Mouse (Mus musculus) layer of hippocampus, adult 2 months (tissue): ENCODE results near the gene Igf2. TPM values are rescaled to one million over a fixed set of nuclear protein-coding genes. Genes with fewer than 3 reads are reported as not detected.

Experiments
- DNase-seq, 2 experiments: peaks; one replicate each; pipeline ENCODE4 v3.0.0; 2022; ENCODE audit warnings: low spot score in 2 of 2
- H3K27ac ChIP-seq: fragments of 200-600 bp; 2 replicates; pipeline ENCODE4 v1.8.1; 2022
- H3K4me3 ChIP-seq: fragments of 200-600 bp; 2 replicates; pipeline ENCODE4 v1.8.1; 2022; ENCODE audit warnings: mild to moderate bottlenecking
- CTCF ChIP-seq: fragments of 200-600 bp; conservative IDR thresholded peaks from 2 replicates; pipeline ENCODE4 v1.8.1; 2022; ENCODE audit warnings: antibody characterized with exemption, mild to moderate bottlenecking, moderate library complexity
- total RNA-seq, 2 experiments: library from RNA; stranded (reverse); gene quantifications; 2 replicates each; pipeline ENCODE4 v1.2.3; 2021

Gene Igf2
- total RNA-seq, 2 experiments from 2014 or later: 45.8 to 68.2 TPM

DNA sequence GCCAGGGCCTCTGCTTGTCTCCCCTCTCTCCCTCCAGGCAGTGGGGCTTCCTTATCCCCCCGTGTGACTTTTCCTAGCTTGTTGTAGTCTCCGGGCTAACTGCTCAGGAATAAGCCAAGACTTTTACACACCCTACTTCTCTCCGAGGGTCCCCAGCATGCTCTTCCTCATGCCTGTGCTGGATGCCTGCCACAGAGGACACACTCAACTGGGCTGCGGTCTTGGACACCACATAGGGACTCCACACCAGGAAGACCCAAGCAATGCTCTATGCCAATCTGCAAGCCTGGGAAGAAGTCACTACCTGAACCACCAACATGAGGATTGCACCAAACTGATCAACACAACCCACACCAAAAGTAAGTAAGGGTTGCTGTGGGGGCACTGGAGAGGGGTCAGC is 507 bp downstream of the Igf2 start:
- no peak overlapping the region for H3K27ac ChIP-seq
- DNase-seq: no peak
- no peak overlapping the region for H3K4me3 ChIP-seq
- no peak for TF ChIP-seq CTCF

DNA sequence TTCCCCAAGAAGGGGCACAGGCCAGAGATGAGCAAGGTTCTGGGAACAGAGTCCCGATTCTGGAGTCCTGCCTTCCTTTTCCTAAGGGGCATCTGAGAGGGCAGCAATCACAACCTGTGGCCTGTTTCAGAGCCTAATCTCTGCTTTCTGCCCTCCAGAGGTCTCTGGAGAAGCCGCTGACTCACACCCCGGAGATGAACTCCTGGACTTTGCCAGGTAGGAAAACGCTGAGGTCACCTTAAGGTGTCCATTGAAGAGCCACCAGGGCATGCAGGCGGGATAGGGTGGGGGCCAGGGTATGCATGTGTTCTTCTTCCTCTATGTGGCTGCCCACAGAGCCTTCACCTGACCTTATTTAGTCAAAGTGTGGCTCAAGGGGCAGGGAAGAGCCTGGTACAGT is 1.3 kb downstream of the Igf2 start:
- H3K4me3 ChIP-seq: no peak overlapping the region
- TF ChIP-seq CTCF: no peak
- H3K27ac ChIP-seq: no peak overlapping the region
- no peak for DNase-seq

DNA sequence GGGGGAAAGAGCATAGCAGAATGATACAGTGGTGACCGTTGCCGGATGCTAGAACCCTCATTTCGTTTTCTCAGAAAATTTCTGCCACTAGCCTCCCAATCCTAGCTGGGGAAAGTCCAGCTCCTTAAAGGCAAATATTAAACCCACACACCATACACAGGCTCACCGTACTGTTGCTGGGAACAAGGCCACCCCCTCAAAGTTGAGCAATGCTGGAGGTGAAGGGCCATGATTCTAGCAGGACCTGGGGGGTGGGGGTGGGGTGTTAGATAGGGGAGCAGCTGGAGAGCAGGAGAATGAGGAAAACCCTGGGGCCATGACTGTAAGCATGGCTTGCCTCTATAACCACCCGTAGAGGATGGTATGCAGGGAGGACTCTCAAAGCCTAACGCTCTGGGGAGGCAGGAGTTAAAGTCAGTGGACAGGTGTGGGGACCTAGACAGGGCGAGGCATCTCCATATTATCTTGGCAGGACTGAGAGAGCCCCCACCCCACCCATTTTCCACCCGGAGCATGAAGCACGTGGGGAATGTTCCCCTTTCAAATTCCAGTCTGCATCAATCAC is 2.1 kb downstream of the Igf2 start:
- H3K4me3 ChIP-seq: no peak overlapping the region
- H3K27ac ChIP-seq: no peak overlapping the region
- no peak for DNase-seq
- TF ChIP-seq CTCF: no peak

DNA sequence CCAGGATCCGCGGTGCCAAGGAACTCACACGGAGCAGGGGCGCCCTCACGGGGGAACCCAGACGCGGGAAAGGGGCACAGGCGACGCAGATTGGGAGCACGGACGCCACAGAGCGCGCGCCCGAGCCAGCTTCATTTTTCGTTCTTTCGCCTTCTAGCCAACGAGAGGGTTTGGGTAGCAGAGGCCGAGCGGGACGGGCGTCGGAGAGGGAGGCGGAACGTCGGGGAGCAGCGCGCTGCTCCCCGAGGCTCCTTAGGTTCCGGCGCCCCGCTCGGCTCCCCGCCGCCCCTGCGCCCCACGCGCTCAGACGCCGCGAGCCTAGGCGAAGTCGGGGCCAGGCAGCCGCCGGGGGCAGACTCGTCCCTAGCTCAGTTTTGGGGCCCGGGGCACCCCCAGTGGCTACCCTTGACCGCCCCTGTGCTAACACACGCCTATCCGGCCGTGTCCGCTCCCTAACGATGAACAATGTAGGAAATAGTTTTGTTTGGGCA is 2.6 kb downstream of the Igf2 start:
- Histone ChIP-seq H3K27ac (no peak overlapping the region), H3K4me3 (no peak overlapping the region)
- TF ChIP-seq CTCF: no peak
- no peak for DNase-seq

DNA sequence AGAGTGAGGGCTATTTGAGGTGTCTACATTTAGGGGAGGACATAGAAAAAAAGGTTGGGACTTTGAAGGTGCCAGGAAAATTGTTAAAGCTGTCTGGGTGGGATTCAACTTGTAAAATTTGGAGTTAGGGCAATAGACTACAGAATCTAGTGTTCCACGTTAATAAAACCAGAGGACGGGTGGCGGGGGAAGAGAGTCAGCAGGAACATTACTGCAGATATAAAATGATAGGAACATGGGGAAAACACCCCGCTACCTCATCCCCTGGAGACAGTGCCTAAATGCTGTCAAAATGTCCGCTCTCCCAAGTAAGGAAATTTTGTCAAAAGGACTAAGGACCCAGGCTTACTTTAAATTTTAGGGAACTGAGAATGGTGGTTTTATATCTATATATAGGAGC is 3.5 kb downstream of the Igf2 start:
- H3K27ac ChIP-seq: no peak overlapping the region
- no peak overlapping the region for H3K4me3 ChIP-seq
- no peak for TF ChIP-seq CTCF
- DNase-seq: no peak

DNA sequence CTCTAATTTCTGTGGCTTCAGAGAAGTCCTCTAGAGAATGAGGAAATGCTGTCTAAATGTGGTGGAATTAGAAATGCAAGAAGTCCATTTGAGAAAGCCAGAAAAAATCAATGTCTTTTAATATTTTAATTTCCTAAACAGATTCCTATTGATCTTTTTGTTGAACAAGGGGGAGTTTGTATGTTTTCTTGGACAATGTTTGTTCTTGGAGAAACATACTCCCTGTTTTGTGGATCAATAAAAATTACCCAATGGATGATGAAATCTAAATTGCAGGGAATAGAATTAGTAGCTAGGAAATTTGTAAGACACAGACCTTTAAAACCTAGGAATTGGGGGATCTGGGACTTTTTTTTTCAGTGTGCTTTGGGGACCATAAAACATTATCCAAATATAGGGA is 4.8 kb downstream of the Igf2 start:
- no peak for DNase-seq
- no peak for TF ChIP-seq CTCF
- H3K4me3 ChIP-seq: no peak overlapping the region
- H3K27ac ChIP-seq: no peak overlapping the region

DNA sequence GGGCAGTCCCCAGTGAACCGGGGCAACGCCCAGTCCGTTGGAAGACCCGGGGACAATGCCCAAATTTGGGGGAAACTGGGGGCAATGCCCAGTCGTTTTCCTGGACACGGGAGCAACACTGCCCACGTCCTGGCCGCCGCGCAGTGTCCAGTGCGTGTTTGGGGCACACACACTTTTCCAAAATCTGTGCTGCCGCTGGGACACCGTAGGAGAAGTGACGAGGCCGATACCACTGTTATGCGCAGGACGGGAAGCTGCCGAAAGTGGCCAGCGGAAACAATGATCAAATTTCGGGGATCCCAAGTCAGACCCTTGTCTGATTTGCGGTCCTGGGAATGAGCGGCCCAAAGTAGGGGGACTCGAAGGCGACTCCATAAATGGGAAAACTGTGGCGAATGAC is 5.6 kb downstream of the Igf2 start:
- no peak for DNase-seq
- Histone ChIP-seq H3K27ac (no peak overlapping the region), H3K4me3 (no peak overlapping the region)
- TF ChIP-seq CTCF: no peak

DNA sequence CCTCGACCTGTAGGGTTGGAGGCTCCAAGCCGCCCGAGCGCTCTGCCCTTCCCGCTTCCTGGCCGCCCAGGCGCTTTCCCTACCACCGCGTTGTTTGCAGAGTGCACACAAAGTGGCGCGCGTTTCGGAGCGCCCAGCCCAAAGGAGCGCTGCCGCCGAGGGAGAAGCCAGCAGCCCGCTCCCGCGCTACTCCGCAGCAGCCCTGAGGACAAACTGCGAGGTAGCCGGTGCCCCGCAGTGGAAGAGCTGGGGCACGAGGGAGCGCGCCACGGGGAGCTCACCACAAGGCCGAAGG is 6.0 kb downstream of the Igf2 start:
- no peak overlapping the region for H3K4me3 ChIP-seq

DNA sequence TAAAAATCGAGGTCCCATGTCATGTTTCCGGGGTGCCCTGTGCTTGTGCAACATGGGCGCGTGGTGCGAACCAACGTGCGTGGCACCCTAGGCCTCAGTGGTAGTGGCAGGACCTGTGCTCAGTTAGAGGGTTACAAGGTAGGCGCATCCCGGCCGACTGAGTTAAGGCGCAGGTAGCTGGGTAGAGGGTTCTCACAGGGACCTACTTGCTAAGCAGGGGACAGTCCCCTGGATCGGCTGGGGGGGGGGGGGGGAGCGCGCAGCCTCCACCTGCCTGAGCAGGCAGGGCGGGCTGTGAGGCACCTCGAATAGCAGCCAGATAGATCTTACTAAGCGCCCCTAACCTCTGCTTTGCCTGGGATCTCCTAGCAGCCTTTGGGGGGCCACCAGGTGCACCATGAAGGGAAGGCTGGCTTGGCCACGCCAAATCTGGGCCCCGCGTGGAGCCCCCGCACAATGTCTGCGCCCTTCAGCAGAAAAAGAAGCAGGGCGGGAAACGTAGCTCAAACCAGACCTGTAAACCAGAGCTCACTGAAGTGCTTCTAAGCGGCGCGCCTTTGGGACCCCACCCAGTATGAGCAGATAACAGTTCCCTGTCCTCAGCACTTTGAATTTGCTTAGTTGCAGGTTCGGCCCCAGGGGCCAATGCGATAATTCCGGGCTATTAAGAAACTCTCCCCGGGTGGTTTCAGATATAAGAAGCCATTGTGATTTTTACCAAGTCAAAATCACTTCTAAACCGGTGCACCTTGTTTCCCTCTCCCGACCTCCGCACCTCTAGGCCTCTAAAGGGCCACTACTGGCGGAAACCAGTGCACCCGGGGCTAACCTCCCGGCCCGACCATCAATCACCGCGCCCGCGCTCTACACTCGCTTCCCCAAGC is 6.6 kb downstream of the Igf2 start:
- Histone ChIP-seq H3K4me3 (no peak overlapping the region), H3K27ac (no peak overlapping the region)
- no peak for DNase-seq
- TF ChIP-seq CTCF: no peak

More for the DNA sequence above, 6.0 kb downstream of the Igf2 start:
- no peak for DNase-seq
- no peak for TF ChIP-seq CTCF
- H3K27ac ChIP-seq: no peak overlapping the region

DNA sequence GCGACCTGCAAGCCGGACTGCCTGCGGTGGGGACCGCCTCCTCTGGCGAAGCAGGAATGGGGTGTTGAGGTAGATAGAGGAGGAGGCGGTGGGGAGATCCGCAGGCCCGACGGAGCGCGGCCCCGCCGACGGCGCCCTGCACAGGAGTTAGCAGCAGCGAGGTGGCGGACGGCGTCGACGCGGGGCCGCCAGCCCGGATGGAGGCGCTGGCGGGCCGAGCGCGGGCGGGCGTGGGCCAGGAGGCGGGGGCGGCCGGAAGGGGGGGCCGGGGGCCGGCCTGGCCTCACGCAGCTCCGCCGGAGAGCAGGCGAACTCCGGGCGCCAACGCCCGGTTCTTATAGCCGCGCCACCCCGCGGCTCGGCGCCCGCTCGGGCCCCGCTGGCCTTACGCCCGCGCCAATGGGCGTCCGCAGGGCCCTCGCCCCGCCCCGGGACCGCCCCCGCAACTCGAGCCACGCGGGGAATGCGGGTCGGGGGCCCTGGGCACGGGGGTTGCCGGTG is 7.4 kb downstream of the Igf2 start:
- no peak for TF ChIP-seq CTCF
- no peak for DNase-seq
- H3K27ac ChIP-seq: no peak overlapping the region
- peak overlapping the region; percentile 17; the same call in 1 of the 2 replicates for H3K4me3 ChIP-seq

DNA sequence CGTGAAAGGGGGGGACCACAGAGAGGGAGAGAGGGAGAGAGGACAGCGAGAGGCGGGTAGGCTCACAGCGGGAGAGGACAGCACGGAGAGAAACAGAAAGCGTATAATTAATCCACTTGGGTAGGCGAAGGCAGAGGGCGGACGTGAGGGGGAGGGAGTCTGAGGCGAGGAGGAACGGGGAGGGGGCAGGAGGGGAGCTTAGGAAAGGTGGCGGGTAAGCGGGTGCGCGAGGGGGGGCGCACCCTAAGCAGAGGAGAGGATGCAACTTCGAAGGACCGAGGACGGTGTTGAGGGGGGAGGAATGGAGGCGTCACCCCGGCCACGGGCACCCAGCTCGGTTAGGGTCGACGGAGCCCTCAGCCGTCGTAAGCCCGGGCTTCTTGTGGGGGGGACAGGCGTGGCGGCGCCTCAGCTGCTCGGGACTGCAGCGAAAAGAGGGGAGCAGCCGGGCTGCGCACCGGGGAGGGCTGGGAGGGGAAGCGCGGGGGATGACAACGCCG is 7.9 kb downstream of the Igf2 start:
- DNase-seq: no peak
- TF ChIP-seq CTCF: no peak
- no peak overlapping the region for H3K27ac ChIP-seq
- peak overlapping the region; percentile 17; the same call in 1 of the 2 replicates for H3K4me3 ChIP-seq

DNA sequence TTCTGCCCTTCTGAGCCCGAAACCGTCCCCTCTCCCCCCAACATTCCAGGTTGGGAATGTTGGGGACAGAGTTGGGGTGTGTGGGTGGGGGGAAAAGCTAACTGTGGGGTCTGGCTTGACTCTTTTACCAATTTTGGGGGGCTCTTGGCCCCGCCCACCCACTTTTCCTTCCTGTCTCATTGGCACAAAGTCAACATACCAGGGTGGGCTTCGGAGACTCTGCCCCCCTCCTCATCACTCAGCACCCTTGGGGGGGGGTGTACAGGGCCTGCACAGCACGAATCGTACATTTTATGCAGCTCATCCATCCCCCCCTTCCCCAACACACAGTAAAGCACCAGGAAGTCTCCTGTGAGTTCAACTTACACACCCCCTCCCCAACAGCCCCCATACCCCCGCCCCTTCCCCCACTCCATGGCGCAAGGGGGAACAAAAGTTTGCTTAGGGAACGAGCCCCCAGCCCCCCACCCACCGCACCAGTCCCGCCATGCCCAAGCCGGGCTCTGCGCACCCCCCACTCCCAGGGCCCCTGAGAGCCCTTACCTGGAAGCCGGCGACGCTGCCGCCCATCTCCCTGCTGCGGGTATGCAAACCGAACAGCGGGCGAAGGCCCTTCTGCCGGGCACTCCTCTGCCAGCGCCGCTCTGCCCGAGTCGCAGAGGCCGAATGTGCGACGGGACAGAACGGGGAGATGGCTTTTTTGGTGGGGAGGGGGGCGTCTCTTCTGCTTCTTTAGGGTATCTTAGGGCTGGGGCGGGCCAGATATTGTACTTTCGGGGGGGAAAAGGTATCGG is 8.6 kb downstream of the Igf2 start:
- H3K27ac ChIP-seq: no peak overlapping the region
- no peak overlapping the region for H3K4me3 ChIP-seq
- no peak for TF ChIP-seq CTCF
- no peak for DNase-seq

DNA sequence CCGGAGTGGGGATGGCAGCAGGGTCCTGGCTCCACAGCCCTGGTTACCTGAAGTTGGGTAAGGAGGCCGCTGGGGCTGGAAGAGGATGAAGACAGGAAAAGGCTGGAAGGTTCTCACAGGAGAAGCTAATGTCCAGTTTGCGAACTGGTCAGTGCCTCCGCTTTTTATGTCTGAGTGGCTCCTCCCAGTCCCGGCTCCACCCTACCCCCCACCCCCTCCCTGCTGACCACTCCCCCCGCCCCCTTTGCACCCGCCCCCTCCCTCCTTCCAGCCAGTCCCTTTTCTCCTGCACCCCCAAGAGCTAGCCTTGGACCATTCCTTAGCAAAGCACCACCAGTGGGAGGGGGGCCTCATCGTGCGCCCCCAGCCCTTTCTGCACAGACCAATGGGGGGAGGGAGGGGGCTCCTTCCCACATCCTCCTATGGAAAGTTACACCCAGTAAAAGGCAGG is 9.2 kb downstream of the Igf2 start:
- no peak for DNase-seq
- Histone ChIP-seq H3K27ac (no peak overlapping the region), H3K4me3 (no peak overlapping the region)
- TF ChIP-seq CTCF: no peak
